Mouse (Mus musculus) E14TG2a.4 (cell line): Measurements from ENCODE around the gene Ralb.

ENCODE experiments used
- CTCF ChIP-seq: conservative IDR thresholded peaks from 2 replicates; pipeline ENCODE4 v1.5.1; 2014; ENCODE audit warnings: low read length
- NANOG ChIP-seq: IDR thresholded peaks from 2 replicates; pipeline ENCODE4 v1.6.1; 2014; ENCODE audit warnings: borderline replicate concordance, low read length, mixed read lengths
- POU5F1 ChIP-seq: IDR thresholded peaks from 2 replicates; pipeline ENCODE4 v1.6.1; 2014; ENCODE audit warnings: low read length, borderline replicate concordance

DNA sequence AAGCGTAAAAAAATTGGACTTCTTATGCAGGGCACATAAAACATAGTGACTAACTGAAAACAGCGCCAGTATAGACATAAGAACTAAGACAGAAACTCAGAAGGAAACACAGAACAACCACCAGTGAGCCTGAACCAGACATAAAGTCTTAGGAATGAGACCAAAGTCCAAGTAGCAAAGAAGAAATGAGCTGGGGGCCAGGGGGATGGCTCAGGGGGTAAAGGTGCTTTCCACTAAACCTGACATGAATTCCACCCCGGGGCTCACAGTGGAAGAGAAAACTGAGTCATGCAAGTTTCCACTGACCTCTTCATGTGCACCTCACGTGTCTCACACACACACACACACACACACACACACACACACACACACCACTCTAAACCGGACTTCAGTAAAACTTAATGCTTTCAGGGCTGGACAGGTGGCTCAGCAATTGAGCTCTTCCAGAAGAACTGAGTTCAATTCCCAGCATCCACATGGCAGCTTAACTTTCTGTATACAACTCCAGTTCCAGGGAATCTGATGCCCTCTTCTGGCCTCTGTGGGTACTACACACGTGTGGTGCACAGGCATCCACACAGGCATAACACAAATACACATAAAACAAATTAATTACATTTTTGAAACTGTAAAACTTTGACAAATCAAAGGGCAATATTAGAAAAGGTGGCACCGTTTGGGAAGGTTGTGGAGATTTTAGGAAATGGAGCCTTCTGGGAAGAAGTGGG, 23.2 kb downstream of the Ralb start:
- TF ChIP-seq CTCF (peak; percentile 90), NANOG (no peak), POU5F1 (no peak)
